Mouse (Mus musculus): ENCODE results near the gene Gm37419. TPM values are rescaled to one million over a fixed set of nuclear protein-coding genes. Genes with fewer than 3 reads are reported as not detected.

Gene Gm37419
- total and polyA plus RNA-seq, 2 experiments from 2014 or later: not detected

GRCm38 (mm10) chr16:23988157-23988465 is 171 bp upstream of the Gm37419 start:
- no peak for ATAC-seq
- DNase-seq: no peak
- WGBS: under 1% methylated on average over 13 of the region's 13 CpGs
- peak overlapping the region; percentile 87 for H3K9ac ChIP-seq
- no peaks in the 10 kb centered on the region for H3K9me3 ChIP-seq (ENCODE audit: low read length)
- H3K36me3 ChIP-seq (ENCODE audit: insufficient read depth): no peaks in the 10 kb centered on the region
- peak overlapping the region; percentile 100 for H3K27ac ChIP-seq (ENCODE audit: low read depth, low read length)
- H3K4me3 ChIP-seq (ENCODE audit: low read depth, low read length): peak overlapping the region; percentile 79
- no peak for TF ChIP-seq CTCF (IDR thresholded peaks at IDR 0.05; ENCODE audit: low read depth)
- H3K4me1 ChIP-seq (ENCODE audit: insufficient read depth): 0 out of 2 replicates have a peak, but pooled peaks cover 3% of the 10 kb centered on the region
- no peaks in the 10 kb centered on the region; the same call in 1 of the 2 replicates for H3K27me3 ChIP-seq (ENCODE audit: insufficient read depth, low read length)
- H3K4me2 ChIP-seq (ENCODE audit: low read depth): peak overlapping the region; percentile 87

GRCm38 (mm10) chr16:23989209-23990160 is 1.2 kb downstream of the Gm37419 start:
- no peaks in the 10 kb centered on the region for H3K9me3 ChIP-seq (ENCODE audit: low read length)
- DNase-seq (peak; percentile 75), ATAC-seq (peak; percentile 46)
- H3K4me2 ChIP-seq (ENCODE audit: low read depth): peak overlapping the region; percentile 87
- no peaks in the 10 kb centered on the region; the same call in 1 of the 2 replicates for H3K27me3 ChIP-seq (ENCODE audit: insufficient read depth, low read length)
- peak overlapping the region; percentile 100 for H3K27ac ChIP-seq (ENCODE audit: low read depth, low read length)
- 2% methylated on average over 25 of the region's 25 CpGs for WGBS
- no peaks in the 10 kb centered on the region for H3K36me3 ChIP-seq (ENCODE audit: insufficient read depth)
- H3K4me1 ChIP-seq (ENCODE audit: insufficient read depth): 0 out of 2 replicates have a peak, but pooled peaks cover 3% of the 10 kb centered on the region
- H3K4me3 ChIP-seq (ENCODE audit: low read depth, low read length): peak overlapping the region; percentile 79
- peak overlapping the region; percentile 87 for H3K9ac ChIP-seq
- TF ChIP-seq CTCF (IDR thresholded peaks at IDR 0.05; ENCODE audit: low read depth): no peak

- Histone ChIP-seq H3K4me1 (ENCODE audit: insufficient read depth) (0 out of 2 replicates have a peak, but pooled peaks cover 3% of the 10 kb centered on the region), H3K4me3 (ENCODE audit: low read depth, low read length) (peak overlapping the region; percentile 79), H3K9me3 (ENCODE audit: low read length) (no peaks in the 10 kb centered on the region), H3K27me3 (ENCODE audit: insufficient read depth, low read length) (no peaks in the 10 kb centered on the region), H3K4me2 (ENCODE audit: low read depth) (peak overlapping the region; percentile 87), H3K9ac (peak overlapping the region; percentile 87), H3K36me3 (ENCODE audit: insufficient read depth) (no peaks in the 10 kb centered on the region), H3K27ac (ENCODE audit: low read depth, low read length) (peak overlapping the region; percentile 100)
- peak; percentile 39 for DNase-seq
- ATAC-seq: no peak
- no peak for TF ChIP-seq CTCF (IDR thresholded peaks at IDR 0.05; ENCODE audit: low read depth)
- WGBS: 22% methylated on average over 11 of the region's 11 CpGs
These were observed 2.1 kb downstream of the Gm37419 start for GRCm38 (mm10) chr16:23990161-23990970.

- Histone ChIP-seq H3K27ac (ENCODE audit: low read depth, low read length) (no peak overlapping the region), H3K4me2 (ENCODE audit: low read depth) (peak overlapping the region; percentile 87)
- 5% methylated on average over 4 of the region's 4 CpGs for WGBS
These were observed 2.9 kb downstream of the Gm37419 start for GRCm38 (mm10) chr16:23991170-23991569.

GRCm38 (mm10) chr16:23991846-23992580 is 3.7 kb downstream of the Gm37419 start:
- 87% methylated on average over 14 of the region's 14 CpGs for WGBS
- no peaks in the 10 kb centered on the region for H3K27me3 ChIP-seq (ENCODE audit: insufficient read depth, low read length)
- ATAC-seq (no peak), DNase-seq (no peak)
- 0 out of 2 replicates have a peak overlapping the region, but pooled peaks have one; percentile 87 for H3K4me2 ChIP-seq (ENCODE audit: low read depth)
- H3K27ac ChIP-seq (ENCODE audit: low read depth, low read length): no peak overlapping the region
- no peaks in the 10 kb centered on the region for H3K9me3 ChIP-seq (ENCODE audit: low read length)
- TF ChIP-seq CTCF (IDR thresholded peaks at IDR 0.05; ENCODE audit: low read depth): no peak
- H3K4me3 ChIP-seq (ENCODE audit: low read depth, low read length): no peak overlapping the region
- H3K9ac ChIP-seq: no peak overlapping the region
- H3K4me1 ChIP-seq (ENCODE audit: insufficient read depth): 0 out of 2 replicates have a peak, but pooled peaks cover 3% of the 10 kb centered on the region
- H3K36me3 ChIP-seq (ENCODE audit: insufficient read depth): no peaks in the 10 kb centered on the region

More at GRCm38 (mm10) chr16:23991170-23991569, 2.9 kb downstream of the Gm37419 start:
- no peak for ATAC-seq
- Histone ChIP-seq H3K4me1 (ENCODE audit: insufficient read depth) (0 out of 2 replicates have a peak, but pooled peaks cover 3% of the 10 kb centered on the region), H3K9ac (no peak overlapping the region), H3K4me3 (ENCODE audit: low read depth, low read length) (no peak overlapping the region), H3K9me3 (ENCODE audit: low read length) (no peaks in the 10 kb centered on the region), H3K27me3 (ENCODE audit: insufficient read depth, low read length) (no peaks in the 10 kb centered on the region), H3K36me3 (ENCODE audit: insufficient read depth) (no peaks in the 10 kb centered on the region)
- peak; percentile 95 for TF ChIP-seq CTCF (IDR thresholded peaks at IDR 0.05; ENCODE audit: low read depth)
- DNase-seq: peak; percentile 91

All from forebrain, postnatal 0 days (tissue).